Mouse (Mus musculus): ENCODE data around the gene Nfia.

Gene Nfia

DNA sequence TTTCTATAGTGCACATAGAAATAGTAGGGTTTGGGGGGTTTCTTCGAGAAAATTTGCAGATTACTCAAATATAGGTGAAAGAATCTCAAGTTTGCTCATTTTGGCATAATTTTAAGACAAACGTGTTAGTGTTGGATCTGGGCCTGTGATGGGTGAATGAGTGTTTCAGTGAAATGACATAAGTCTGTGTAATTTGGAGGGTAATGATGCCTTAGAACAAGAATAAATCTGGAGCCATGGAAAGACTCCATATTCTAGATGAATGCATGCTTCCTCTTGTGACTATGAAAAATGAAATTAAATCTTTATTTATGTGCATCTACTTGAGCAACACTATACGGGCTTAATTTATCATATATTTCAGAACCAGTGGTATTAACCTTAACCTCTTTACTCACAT, 44.2 kb downstream of the Nfia start:
- no peak for DNase-seq

DNA sequence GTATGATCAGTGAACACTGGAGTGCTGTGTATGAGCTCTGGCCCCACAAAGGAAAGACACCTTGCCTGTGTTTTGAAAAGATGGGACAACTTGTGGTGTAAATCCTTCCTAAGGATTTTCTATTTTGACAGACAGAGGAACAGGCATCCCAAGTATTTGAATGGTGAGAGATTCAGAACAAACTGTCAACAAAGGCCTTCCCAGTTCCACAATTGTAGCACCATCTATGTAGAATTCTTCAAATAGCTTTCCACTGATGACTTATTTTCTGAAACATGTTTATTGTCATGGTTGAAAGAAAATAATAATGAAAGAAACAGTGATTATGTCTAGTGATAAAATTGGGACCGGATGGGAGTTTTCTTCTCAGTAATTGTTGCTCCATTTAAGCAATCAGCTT, 45.2 kb downstream of the Nfia start:
- no peak for DNase-seq

DNA sequence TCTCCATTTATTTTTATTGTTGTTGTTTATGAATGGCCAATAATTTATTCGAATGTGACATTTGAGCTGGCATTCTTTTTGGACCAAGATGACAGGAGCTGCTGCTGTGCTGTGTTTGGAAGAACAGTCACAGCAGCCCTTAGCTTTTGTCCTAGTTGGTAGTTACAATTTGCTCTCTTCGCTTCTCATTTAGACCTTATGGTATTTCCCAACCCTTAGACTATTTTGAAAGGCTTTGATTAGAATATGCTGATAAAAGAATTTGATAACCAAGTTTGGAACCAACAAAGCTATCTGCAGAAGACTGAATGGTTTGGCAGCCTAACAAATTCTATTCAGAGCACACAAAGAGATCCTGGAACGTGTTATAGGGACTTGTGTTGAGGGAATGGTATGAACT, 46.0 kb downstream of the Nfia start:
- no peak for DNase-seq

DNA sequence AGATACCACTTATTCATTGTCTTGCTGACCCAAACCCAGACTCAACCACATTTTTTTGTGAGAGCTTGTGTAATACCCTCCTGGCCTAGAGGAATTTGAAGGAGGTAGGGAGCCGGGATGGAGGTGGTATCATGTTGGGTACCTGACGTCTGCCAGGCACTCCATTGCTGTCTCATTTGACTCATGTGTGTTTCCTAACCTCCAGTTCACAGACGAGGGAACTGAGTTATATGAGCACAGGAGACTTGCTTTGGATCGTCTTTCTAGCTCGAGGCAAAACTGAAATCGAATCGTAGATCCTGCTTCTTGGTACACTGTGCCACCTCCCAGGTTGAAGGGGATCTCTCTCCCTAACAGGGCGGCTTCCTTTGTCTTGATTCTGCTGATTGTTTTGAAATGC, 46.6 kb downstream of the Nfia start:
- no peak for DNase-seq

DNA sequence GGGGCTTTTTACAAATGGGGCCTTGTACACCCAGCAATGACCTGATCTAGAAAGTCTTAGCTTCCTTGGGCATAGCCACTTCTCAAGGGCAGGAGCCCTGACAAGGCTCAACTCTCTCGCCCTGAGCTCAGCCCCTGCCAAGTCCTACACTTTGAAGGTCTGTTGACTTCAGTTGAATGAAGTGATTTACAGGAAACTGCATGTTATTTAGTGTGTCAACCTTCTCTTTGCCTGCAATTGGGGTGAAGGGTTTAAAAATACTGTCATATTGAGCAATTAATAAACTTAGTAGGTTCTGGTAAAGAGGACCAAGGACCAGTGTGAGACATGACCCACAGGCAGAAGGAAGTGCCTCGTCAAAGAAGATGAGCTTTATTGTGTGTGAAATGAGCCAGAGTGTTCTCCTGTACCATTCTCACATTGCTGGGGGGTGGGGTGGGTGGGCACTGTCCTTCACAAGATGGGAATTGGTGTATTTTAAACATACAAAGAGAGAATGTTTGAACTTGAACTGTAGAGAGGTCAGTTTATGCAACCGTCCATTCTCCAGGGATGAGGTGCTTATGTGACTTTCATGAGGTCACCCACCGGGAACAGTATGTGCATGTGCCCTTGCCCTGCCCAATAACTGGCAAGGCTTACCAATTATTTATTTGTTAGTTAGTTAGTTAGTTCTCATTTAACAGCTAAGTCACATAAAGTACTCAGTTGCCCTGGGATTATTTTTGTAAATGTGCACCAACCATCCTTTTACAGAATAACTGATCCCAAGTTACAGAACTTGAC, 48.1 kb downstream of the Nfia start:
- DNase-seq: no peak

DNA sequence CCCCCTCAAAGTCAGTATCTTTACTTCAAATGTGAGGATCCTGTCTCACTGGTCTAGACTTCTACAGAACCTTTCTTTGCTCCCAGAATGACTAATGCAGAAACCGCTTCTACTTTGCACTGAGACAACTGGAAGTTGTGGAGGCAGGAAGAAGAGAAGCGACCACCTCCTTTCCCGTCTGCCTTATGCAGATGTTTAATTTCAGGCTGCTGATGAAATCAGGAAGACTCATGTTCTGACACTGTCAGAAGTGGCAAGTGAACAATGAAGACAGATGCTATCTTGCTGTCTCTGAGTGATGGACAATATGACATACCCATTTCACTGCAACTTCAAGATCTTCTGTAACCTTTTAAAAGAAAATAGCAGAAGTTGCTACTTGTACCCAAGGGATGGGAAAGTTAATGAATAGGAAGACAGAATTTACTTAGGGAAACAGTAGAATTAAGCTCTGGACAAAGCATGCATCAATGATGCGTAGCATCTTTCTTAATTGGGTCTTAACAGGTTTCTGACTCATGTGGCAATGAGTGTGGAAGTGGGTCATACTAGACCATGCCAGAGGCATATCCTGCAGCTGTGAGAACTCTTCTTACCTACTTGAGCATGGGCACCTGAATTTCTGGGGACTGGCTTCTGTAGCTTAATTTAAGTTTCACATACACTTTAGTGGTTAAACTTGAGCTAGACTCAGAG, 49.2 kb downstream of the Nfia start:
- no peak for DNase-seq

DNA sequence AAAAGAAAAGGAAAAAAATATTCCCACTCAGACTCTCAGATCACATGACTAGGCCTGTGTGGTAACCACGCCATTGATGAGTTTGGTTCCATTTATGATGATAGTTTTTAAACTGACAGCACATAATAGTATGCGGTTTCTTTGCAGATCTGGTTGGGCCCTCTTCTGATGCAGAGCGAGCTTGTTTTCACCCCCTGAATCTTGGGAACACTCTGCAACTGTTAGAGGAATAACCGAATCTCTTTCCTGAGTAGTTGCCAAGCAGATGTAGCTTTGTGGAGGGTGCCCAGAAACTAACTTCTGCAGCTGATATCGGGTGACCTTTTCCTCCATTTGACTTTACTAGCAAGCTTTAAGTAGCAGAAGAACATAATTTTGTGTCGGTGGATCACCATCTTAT, 51.0 kb downstream of the Nfia start:
- no peak for DNase-seq

DNA sequence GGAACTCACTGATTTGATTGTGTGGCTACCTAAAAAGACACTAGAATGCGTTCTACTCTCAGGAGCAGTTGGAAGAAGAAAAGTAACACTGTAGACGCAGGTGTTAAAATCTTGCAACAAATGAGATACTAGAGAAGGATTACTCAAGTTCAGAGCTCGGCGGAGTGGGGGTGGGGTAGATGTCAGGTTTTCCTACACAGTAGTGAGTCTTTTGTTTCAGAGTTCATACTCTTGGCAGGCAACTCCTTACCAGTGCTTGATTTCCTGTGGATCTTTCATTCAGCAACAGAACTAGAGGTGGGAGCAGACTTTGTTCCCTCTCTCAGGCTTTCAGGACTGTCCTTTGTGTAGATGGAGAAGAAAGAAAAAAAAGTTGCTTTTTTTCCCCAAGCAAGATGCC, 51.9 kb downstream of the Nfia start:
- DNase-seq: no peak

DNA sequence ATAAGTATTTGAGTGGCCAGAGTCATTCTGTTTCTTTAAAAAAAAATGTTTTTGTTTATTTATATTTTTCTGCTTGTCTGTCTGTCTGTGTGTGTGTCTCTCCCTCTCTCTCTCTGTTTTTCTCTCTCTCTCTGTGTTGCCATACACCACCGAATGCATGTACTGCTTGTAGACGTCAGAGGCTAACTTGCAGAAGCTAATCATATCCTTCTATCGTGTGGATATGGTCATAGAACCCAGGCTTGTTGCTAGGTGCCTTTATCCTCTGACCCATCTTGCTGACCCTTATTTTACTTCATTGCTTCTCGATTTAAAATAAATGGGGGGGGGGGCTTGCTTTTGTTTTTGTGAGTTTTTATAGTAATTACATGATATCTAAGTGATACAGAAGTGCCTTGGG, 52.9 kb downstream of the Nfia start:
- DNase-seq: no peak

DNA sequence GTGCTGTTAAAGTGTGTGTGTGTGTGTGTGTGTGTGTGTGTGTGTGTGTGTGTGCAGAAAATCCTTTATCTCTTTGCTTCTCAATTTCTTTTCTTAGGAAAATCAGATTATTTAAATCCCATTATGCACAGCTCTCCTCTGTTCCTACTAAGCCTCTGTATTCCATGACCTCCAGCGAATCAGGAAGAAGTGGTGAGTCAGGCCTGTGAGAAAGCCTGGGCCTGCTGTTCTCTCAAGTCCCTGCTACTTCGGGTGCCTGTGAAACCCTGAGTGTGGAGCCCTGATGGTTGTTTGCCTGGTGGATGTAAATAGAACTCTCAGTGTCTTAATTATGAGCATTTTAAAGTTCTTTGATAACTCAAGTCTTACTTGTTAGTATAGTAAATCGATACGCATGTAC, 53.3 kb downstream of the Nfia start:
- DNase-seq: no peak

DNA sequence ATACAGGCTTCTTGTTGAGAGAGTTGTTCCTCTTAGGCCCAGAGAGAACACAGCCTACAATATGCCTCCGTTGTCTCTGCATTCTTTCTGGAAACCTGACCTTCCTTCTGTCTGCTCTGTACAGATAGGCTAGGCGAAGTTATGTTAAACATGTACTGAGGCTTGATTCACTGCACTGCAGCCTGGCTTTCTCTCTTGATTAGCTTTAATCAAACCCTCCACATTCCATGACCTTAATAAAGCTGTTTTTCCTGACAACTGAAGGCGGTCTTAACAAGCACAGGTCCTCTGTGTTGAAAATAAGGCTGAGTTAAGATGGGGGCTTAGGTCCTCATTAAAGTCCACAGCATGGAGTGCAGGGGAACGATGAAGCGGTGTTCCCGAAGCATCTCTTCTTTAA, 54.6 kb downstream of the Nfia start:
- no peak for DNase-seq

DNA sequence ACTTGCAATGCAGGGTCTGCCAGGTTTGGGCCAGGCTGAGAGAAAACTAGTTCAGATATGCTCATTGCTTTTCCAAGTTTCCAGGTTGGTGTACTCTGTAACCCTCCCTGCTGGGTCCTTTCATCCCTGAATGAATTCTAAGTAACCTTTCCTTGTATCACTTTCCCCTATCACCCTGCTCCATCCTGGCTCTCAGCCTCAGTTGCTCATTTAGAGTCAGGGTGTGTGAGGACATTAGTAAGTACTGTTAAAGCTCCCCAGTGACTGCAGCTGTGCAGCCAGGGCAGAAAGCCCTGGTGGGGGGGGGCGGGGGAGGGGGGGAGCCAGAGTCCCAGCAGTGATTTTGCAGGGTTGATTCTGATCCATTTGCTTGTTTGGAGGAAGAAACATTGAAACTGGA, 56.0 kb downstream of the Nfia start:
- DNase-seq: no peak

DNA sequence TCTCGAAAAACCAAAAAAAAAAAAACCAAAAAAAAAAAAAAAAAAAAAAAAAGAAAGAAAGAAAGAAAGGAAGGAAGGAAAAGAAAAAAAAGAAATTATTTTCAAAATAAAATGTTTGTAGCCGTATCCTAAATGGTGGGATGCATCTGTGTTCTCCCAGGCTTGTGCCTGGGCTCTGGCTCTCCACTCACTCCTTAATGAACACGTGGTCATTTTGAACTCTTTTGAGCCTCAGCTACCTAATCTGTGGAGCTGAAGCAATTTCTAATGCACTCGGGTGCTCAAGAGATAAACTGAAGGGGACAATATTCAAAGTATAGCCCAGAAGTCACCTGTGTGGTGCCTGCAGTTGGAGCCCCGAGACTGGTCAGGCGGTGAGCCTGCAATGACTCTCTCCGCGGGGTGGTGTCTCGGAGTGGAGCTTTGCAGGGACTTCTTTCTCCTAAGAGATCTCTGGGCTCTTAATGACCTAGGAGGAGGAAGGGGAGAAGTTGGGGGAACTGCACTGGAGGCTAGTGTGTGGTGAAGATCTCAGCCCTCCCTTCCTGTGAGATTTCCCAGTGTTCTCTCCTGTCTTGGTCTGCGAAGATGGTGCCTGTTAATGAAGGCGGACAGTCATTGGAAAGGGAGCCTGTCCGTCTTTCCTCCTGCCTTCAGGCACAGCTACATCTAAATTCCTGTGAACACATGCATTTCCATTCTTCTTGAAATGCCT, 57.0 kb downstream of the Nfia start:
- DNase-seq: no peak

DNA sequence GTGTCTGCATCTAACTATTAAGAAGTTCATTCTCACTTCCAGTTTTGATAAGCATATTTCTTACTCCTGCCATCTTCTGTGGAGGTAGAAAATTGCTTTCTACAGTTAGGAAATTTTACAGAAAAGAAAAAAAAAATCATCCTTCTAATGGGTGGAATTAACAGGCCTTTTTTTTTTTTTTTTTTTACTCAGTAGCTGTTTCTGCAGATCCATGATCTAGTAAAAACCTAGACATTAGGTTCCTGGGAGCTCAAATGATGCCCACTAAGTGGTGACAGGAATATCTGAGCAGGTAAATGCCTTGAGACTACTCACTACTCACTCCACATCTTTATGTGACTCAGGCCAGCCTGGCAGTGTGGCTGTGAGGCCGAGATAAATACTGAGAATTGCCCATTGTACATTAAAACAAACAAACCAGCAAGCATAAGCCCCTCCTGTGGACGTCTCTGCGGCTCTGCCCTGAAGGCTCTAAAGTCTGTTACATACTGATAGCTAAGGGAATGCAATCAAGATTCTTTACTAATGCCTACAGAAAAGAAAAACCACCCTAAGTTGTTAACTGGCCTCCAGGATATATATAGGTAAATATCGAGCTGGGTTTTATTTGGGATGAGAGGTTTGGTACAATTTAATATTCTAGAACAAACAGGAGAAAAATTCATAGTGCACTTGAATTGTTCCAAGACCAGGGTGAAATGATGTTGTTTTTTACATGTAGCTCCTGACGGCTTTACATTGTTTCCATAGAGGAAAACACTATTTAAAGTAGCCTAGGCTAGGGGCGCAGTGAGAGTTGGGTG, 57.7 kb downstream of the Nfia start:
- no peak for DNase-seq

DNA sequence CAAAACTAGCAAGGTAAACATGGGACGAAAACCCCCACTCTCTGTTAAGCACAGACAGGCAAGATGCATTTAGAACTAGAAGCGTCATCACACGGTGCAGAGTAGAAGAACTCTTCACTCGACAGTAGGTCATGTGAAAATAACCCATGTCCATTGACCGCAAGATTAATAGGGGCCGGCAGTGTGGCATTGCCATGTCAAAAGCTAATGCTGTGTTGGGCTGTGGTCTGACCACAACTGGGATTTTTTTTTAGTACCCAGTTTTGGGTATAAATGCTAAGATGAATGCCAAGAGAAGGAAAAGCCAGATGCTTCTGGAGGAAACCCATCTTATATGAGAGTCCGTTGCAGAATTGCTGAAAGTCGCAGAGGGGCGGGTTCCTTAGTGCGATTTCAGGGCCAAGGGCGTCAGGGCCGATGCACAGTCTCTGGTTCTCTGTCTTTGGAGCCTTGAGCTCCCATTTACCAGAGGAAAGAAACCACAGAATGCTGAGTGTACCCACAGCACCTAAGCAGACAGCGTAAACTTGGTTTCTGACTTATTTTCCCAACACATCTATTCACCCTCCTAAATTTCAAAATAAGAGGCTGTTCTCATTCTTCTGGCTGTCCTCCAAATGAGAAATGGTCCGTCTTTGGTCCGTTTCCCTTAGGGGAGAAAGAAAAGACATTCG, 58.5 kb downstream of the Nfia start:
- no peak for DNase-seq

DNA sequence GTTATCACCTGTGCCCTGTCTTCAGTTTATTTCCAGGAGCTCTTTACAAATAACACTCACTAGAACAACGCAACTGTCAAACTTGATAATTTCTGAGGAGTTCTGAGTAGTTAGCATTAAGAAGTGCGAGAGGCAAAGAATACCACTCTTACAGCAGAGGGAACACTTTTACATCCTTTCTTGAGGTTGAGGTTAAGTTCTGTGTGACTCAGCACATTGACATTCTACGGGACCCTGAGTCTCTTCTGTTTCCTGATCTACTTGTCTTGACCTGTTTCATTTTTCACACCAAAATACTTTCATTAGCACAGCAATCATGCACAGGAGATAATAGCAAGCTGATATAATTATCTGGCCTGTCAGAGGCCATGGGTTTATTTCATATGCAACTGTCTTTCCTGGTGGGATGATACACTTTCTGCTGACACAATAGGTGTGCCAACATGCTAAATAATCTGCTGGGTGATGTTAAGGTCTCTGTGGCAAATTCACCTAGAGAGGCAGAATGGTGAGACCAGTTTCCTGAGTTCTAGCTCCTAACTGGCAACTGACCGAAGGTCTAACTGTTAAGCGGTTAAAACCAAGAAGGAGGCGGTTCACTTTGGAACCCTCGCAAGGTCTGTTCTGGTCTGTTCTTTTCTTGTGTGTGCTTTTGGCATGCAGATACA, 59.2 kb downstream of the Nfia start:
- DNase-seq: no peak

DNA sequence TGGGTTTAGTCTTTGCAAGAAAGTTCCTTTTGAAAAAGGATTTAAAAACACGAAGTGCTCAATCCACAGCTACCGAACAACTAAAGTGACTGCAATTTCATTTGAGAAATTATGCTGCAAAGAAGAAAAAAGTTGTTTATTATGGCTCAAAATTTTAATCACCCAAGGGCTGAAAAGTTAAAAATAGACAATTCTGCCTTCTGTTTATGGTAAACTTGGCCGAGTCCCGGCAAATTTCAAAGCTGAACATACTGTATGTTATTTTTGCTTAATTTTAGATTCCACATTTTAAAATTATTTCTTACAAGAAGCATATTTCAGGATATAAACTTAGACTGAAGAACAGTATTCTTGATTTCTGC, 59.7 kb downstream of the Nfia start:
- DNase-seq: no peak

DNA sequence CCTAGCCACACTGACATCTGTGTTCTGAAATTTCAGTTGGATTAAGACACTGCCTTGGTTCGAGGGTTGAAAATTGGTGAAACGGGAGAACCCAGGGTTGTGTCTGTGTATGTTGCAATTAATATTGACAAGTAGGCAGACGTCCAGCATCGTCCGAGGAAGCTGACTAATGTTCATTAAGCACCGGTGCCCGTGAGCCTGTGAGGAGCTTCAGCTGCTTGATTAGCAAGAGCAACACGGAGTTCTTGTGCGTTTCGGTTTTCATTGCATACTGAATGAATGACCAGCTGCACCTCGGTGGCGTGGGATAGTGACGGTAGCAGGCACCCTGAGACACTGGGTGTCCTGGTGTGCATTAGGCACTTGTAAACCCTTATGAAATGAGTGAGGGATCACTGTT, 64.3 kb downstream of the Nfia start:
- no peak for DNase-seq

DNA sequence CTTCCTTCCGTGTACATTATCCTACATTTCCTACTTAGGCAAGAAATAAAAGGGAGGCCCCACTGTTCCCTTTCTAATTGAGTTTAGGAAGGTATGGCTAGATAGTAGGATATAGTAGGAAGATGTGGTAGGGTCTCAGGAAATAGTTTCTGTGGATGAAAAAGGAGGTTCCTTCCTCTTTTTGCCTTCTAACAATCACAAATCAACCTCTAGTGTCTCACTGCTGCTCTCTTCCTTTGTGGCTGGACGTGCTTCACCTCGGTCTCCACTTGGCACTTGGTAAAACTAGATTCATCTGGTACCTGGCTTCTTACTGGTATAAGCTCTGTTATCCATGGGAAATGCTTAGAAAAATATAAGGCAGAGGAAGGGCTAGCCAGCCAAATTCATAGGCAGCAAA, 65.2 kb downstream of the Nfia start:
- no peak for DNase-seq

DNA sequence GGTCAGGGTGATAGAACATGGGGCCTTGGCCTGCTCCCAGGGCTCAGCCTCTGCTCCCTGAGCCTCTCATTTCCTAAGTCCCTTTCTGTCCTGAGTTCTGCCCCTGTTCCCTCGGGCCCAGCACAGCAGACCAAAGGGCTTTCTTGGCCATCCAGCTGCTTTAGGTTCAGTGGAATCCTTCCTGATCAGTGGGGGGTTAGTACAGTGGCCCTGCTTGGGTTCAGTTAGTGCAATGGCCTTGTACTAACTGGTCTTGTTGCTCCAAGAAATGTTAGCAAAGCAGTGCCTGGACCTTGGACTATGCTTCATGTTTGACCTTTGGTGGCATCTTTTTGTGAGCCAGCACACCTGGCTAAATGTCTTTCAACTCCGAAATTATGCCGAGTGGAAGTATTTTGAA, 66.1 kb downstream of the Nfia start:
- no peak for DNase-seq

DNA sequence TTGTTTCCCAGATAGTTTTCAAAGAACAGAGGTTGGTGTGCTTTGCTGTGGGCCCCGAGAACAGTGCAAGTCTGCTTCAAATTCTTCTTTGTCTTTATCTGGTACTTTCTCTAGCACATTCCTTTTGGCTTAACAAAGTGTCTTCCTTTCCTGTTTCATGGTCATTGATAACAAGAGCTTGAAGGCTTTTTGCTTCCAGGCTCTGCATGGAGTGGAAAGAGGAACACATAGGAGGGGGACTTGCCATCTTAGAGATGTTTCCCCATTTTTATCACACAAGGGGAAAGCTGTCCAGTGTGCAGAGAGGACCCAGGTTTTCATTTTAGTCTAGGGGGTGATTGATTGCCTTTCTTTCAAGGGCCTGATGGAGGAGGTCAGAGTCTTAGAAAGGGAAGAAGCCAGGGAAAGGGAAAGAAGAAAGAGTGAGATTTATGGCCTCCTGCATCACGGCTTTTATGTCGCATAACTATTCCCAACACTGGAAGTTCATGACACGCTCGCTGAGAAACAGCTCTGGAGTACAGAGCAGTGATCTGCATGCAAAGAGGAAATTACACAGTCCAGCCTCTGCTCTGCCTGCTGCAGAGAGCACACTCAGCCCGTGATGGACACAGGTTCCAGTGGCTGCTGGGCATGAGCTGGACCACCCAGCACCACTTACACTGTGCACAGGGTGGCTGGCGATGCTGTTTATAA, 67.0 kb downstream of the Nfia start:
- DNase-seq: no peak
